Mouse (Mus musculus) cerebral cortex, adult 2 months (tissue): ENCODE results near the gene Wnt10a.

Experiments
- WGBS: fragments of 180-500 bp; shearing (Covaris S2); methylation state at CpG from one replicate; pipeline ENCODE4 v1.1.7; 2018; 5-methylcytosine and 5-hydroxymethylcytosine counted together

Gene Wnt10a

DNA sequence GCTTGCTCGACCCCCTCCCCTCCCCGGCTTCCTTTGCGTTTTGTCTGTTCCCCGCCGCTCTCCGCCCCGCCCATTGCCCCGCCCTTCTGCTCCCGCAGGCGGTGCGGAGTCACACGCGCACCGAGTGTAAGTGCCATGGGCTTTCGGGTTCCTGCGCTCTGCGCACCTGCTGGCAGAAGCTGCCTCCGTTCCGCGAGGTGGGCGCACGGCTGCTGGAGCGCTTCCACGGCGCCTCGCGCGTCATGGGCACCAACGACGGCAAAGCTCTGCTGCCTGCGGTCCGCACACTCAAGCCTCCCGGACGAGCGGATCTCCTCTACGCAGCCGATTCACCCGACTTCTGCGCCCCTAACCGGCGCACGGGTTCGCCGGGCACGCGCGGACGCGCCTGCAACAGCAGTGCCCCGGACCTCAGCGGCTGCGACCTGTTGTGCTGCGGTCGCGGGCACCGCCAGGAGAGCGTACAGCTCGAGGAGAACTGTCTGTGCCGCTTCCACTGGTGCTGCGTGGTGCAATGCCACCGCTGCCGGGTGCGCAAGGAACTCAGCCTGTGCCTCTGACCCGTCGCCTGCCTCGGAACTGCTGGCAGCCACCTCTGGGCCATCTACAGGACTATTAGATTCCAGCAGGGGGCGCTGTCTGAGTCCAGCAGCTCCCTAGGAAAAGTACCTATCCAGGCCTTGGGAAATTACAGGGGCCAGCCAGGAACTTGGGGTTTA, 7.1 kb upstream of the Wnt10a start:
- 2% methylated on average over 67 of the region's 67 CpGs for WGBS

DNA sequence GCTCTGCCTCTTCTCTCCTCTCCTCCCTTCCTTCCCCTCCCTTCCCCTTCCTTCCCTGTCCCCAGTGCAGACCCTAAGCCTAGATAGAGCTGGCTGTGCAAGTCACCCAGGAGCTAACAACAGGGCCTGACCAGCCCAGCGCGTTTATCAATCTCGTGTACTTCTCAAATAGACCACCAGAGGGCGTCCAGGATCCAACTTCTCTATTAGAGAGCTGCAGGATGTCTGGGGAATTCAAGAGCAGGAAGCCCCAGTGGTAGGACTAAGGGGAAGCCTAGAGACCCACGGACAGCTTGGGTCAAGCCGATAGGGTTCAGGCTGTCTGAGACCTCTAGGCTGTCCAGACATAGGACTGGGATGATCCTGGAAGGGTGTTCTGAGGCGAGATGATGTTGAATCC, 3.5 kb upstream of the Wnt10a start:
- 12% methylated on average over 7 of the region's 7 CpGs for WGBS

DNA sequence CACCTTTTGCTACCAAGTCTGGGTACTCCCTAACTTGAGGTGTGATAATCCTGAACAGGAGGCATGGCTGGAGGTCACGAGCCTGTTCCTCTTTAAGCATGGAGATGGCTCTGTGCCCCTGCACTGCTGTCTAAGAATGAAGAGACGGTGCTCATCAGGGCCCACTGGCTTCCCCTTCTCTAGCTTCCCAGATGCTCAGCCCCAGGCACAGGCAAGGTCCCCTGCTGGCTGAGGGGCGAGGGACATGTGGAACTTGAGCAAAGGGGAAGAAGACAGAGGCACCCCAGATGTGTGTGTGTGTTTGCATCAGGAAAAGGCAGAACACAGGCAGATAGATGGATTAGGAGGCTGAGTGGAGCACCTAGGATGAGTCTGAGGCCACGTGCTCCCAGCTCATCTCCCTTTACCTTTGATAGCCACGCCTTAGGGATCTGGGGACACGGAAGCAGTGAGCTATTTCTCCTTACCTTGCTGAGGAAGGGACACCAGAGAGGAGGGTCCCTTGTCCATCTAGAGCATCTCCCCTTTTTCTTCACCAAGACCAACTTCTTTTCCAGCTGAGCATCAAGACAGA, 2.6 kb upstream of the Wnt10a start:
- 56% methylated on average over 6 of the region's 6 CpGs for WGBS

DNA sequence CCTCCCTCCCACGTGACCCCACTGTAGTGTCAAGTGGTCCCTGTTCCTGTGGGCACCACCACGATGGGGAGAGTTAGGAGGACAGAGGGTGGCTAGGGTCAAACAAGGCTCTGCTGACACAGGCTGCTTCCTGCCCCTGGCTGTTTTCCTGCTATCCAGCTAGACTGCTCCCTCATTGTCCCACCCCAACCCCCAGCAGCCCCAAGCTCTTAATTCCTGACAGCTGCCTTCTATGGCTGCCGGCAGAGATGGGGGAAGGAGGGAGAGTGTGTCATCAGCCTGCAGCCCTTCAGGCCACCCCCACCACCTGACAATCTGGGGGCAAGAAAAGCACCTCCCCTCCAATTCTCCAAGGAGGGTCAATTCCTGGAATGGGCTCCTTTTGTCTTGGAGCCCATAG, 1.2 kb upstream of the Wnt10a start:
- 32% methylated on average over 3 of the region's 3 CpGs for WGBS

DNA sequence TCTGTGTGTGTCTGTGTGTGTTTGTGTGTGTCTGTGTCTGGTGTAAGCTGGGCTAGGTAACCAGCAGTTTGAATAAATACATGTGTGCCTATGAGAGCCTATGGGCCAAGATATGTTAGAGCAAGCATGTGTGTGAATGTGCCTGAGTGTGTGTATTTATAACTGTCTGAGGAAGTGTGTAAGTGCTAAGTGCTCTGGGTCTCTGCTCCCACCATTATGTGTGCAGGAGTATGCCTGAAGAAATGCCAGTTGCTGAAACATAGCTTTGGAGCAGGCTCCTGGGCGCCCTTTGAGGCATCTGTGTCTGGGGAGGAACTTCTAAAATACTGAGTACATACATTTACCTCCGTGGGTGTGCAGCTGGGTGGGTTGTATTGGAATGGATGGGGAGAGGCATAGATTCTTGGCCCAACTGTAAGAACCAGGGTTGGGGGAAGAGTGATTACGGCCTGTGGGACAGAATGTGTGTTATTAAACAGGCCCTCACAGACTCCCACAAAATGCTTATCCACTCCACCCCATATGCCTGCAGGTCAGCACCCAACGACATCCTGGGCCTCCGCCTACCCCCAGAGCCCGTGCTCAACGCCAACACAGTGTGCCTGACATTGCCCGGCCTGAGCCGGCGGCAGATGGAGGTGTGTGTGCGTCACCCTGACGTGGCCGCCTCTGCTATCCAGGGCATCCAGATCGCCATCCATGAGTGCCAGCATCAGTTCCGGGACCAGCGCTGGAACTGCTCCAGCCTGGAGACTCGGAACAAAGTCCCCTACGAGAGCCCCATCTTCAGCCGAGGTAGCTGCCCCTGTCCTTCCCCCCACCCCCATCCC, 1.7 kb downstream of the Wnt10a start:
- WGBS, result 44% methylated on average over 19 of the region's 19 CpGs

DNA sequence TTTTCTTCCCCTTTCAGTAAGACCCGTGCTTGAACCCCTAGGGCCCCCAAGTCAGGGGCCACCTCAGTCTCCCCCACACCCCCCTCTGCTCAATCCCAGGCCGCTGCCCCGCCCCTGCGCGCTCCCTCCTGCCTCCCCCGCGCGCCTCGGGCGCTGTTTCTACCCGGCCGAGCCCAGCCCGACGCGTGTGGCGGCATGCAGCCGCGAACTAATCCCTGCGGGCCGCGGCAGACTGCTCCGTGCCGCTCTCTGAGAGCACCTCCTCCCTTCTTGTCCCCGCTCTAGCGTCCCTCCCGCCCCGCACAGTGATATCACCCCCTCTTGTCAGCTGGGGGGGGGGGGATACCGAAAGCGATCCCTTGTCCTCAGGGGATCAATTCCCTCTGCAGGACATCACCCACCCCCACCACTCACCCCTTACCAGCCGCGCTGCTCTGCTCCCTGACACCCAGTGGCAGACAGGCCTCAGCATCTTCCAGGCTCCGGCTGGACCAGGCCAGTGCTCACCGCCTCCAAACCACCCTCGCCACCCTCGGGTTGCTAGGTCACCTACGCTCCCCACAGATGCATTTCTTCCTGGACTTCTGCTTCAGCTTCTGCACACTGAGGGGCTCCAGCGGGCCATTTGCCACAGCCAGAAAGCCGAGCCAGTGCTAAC, 3.3 kb downstream of the Wnt10a start:
- WGBS, result 5% methylated on average over 38 of the region's 38 CpGs

DNA sequence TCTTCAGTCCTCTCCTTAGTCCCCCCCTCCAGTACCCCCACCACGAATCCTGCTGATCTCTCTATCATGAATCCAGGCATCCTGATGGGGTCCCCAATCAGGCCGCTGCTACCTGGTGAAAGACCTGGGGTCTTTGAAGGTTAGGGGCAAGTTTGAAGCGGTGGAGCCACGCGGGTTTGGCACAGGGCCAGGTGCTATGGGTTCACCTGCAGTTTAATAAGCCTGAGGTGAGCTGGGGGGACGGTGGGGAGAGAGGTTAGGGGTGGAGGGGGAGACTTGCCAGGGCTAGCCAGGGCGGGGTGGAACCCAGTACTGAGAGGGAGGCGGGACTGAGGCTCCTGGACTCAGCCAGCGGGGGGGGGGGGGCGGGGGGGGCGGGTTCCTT, 3.8 kb downstream of the Wnt10a start:
- 11% methylated on average over 8 of the region's 11 CpGs for WGBS

DNA sequence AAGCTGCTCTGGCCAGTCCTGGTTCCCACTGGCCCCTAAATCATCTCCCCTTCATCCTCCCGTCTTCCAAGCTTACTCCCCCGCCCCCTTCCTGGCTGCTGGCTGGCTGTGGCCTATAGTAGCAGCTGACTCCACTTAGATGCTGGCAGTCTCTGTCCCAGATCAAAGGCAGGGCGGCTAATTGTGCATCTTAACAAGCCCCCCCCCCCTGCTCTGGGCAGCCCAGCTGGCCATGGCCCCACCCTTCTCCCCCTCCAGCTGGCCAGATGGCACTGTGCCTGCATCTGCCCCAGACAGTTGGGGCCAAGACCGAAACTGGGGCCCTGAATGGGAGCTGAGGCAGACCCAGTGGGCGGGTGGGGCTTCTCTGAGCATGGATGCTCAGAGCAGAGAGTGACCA, 6.1 kb downstream of the Wnt10a start:
- 37% methylated on average over 5 of the region's 5 CpGs for WGBS

DNA sequence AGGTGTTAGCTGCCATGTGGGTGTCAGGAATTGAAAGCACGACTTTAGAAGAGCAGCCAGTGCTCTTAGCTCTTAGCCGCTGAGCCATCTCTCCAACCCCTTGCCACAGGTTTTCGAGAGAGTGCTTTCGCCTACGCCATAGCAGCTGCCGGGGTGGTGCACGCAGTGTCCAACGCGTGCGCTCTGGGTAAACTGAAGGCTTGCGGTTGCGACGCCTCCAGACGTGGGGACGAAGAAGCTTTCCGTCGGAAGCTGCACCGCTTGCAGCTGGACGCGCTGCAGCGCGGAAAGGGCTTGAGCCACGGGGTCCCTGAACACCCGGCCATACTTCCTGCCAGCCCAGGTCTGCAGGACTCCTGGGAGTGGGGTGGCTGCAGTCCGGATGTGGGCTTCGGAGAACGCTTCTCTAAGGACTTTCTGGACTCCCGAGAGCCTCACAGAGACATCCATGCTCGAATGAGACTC, 9.1 kb downstream of the Wnt10a start:
- WGBS, result 5% methylated on average over 29 of the region's 29 CpGs

DNA sequence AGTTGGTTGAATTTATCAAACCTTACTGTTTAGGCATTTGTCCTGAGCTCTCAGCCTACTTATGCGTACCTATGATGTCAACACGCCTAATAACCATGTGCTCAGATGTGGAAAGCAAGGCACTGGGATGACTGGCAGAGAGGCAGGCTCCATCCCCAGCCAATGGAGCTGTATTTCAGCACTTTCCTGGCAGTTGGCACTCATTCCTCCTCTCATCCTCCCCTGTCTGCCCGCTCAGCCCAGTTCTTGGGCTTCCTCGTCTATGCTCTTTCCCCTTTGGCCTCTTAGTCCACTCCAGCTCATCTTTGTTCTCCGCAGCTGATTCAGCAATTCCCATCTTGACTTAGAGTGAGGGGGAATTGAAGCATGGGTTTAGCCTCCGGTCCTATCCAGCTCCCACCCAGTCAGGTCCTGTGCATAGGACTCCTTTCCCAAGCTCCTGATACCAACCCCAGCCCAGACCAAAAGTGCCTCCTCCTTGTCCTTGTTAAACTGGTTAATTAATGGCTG, 10.4 kb downstream of the Wnt10a start:
- WGBS, result 67% methylated on average over 6 of the region's 6 CpGs

DNA sequence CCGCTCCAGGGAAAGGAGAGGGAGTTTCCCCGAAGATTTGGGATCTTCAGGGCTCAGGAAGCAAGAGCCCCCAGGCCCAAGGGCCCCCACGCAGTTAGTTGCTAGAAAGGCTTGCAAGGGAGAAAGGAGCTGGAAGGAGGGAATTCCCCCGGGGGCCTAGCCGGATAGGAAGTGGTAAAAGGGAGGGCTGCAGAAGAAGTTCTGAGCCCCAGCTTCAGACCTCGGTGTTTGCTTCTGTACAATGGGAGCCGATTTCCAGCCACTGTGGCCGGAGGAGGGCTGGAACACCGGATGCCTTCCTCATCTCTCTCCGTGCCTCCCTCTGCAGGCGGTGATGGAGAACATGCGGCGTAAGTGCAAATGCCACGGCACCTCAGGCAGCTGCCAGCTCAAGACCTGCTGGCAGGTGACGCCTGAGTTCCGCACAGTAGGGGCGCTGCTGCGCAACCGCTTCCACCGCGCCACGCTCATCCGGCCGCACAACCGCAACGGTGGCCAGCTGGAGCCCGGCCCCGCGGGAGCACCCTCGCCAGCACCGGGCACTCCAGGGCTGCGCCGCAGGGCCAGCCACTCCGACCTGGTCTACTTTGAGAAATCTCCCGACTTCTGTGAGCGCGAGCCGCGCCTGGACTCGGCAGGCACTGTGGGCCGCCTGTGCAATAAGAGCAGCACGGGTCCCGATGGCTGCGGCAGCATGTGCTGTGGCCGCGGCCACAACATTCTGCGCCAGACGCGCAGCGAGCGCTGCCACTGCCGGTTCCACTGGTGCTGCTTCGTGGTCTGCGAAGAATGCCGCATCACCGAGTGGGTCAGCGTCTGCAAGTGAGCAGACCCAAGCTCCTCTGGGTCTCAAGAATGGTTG, 11.7 kb downstream of the Wnt10a start:
- 3% methylated on average over 57 of the region's 57 CpGs for WGBS

DNA sequence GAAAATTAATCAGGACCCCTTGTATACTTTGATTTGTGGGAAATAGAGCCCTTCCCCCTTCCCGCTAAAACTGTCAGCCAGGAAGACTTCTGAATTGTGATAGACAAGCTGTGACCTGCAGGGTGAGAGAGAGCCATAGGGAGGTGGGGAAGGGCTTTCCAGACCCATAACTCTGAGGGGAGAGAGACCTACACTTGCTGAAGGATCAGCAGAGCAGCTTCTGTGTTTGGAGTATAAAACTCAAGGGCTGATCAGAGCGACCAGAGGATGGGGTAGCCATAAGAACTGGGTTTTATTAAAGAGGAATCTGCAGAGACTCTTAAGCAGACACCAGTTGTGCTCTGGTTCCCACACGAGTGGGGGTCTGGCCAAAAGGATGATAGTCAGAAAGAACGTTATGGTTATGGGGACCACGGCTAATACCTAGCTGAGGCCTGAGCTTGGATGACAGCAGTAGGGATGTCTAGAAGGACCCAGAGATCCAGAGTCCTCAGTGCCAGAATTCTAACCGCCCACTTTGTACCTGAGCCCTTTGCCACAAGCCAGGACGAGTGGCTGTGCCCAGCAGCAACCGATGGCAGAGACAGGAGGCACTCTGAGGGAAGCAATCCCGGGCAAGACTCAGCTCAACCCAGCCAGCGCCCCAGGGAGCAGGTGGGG, 13.0 kb downstream of the Wnt10a start:
- WGBS, result 57% methylated on average over 10 of the region's 10 CpGs

DNA sequence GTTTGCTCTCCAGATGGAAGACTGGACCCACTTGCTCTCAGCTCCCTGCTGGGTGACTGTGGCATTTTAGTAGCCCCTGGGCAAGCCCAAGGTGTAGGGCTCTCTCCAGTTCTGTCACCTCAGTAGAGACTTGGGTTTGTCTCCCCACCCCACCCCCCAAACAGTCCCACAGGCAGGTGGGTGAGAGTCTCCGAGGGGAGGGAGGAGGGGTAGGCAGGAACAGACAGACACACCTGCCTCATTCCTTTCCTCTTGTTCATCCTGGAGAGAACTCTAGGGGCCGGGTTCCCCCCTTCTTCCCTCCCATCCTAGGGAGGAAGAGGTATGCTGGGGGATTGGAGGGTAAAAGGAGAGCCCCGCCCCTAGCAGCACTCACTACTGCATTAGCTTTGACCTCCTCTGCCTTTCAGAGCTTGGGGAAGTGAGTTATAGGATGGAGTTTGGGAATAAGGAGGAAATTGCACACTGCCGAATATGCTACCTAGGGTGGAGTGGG, 14.1 kb downstream of the Wnt10a start:
- WGBS, result 47% methylated on average over 4 of the region's 4 CpGs

DNA sequence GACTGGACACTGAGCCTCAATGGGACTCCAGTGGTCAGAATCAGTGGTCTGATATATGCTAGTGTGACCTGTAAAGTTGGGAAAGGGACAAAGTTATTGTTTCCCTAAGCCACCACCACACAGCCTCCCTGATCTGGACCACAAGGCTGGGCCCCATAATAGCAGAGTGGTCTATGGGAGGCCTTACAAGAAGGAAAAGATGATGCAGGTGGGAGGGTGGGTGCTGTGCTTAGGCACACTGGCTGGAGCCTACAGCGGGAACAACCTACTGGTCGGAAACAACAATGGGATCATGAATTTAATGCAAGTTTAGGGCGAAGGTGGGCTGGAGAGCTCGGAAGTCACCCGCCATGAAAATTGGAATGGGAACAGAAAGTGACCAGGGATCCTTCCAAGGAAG, 14.5 kb downstream of the Wnt10a start:
- 52% methylated on average over 5 of the region's 5 CpGs for WGBS

DNA sequence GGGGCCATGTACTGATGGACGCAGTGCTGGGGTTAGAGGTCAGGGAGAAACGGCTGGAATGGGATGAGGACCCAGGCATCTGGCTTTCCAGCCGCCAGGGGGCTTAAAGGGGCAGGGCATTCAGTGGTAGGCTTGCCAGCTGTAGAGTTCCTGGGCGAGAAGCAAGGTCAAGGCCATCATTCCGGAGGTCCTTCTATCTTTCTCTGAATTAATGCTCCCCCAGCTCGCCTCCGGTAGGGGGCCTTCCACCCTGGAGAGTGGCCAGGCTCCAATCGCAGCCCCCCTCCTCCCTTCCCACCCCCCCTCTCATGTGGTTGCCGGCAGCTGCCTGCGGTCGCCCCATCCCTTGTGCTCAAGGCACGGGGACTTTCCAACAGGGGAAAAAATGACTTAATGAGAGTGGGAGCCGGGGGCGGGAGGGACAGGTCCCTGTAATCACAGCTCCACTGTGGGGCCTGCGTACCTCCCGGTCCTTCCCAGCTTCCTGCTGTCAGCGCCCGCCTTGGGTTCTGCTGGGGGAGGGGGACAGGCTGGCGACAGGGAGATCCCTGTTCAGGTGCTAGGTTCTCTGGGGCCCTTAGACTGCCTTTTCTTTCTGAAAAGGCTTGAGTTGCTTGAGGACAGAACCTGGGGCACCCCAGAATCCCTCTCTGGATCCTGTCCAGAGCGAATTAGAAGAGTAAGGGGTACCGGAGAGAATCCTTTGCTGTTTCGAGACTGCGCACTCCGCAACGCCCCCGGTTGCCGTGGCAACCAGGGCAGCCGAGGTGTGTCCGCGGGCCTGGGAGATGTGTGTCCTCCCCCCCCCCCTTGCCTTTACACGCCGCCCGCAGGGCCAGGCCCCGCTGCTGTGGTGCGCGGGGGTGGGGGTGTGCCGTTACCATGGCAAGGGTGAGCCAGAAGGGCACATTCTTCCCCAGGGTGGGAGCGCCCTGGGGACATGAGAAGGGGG, 15.3 kb downstream of the Wnt10a start:
- 3% methylated on average over 38 of the region's 38 CpGs for WGBS

DNA sequence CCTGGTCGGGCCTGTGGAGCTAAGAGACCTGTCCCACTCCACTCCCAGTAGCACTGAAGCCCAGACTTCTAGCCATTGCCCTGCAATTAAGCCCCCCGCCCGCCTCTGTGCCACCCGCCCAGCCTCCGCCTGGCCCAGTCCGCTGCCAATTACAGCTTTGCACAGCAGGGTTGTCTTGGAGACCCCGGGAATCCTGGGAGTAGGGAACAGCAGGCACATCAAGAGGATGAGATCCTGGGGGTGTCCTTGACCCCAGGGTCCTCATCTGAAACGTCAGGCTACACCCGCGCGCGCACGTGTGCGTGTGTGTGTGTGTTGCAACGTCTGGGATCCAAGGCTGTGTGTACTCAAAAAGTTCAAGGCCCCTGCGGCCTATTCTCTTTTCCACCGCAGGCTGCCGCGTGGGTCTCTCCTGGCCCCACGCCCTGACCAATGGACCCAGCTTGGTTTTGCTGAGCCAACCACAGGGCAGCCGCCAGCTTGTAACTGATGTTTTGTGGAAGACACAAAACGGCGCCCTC, 16.3 kb downstream of the Wnt10a start:
- WGBS, result 15% methylated on average over 23 of the region's 23 CpGs

DNA sequence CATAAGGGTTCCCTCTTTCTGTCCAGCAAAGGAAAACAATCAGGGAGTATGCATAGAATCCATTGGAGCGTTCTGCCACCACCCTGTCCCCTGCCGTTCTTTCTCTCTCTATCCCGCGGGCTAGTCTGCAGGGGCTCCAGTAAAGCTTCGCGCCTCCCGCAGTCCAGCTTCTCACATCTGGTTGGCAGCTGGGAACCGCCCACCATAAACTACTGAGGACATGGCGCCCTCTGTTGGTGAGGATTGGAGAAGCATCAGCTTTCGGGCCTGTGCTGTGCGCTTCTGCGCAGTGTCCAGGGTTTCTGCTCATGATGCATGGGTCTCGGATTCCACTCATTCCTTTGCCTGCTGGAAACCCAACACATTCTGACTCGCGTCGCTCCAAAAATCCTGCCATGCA, 16.8 kb downstream of the Wnt10a start:
- 2% methylated on average over 16 of the region's 16 CpGs for WGBS

DNA sequence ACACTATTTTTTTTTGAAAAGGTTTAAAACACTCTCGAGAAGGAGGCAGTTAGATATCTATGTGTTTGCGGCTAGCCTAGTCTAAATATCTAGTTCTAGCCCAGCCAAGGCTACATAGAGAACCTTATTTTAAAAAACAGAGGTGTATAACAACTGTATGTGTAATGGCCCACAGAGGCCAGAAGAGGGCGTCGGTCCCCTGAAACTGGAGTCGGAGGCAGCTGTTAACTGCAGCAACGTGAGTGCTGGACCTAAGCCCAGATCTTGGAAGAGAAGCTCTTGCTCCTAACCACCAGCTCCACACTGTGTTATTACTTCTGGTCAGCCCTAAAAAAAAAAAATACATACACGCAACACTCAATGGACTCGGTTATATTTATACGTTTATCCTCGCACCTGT, 17.7 kb downstream of the Wnt10a start:
- WGBS, result 54% methylated on average over 10 of the region's 10 CpGs
